Mouse (Mus musculus): ENCODE measurements at regions not wholly inside any gene's neighbourhood (a gene's known extent, or its start where the extent isn't known, plus 50 kb on each side); places are given as distances from the start of the nearest gene placed in this dataset.

DNA sequence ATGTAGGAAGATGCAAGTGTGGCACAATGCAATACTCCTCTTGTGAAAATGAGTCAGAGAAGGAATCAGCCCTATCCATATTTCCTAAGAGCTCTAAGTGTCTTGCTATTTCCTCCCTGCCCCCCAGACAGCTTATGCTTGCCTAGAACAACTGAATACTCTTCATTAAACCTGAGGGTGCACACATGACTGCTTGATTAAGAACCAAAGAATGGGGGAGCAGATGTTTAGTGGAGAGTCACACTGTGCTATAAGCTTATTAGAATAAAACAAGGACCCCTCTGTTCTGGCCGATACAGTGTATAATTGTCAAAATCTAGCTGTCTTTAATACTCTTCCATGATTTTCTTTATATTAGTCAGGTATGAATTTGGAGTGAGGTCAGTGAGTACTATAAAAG lies 458.8 kb upstream of the Mon1b start:
- DNase-seq (ENCODE audit: low spot score in 2 of 2): no peak

GRCm38 (mm10) chr8:113183186-113183585 lies 452.2 kb upstream of the Mon1b start:
- DNase-seq (ENCODE audit: low spot score in 2 of 2): no peak

DNA sequence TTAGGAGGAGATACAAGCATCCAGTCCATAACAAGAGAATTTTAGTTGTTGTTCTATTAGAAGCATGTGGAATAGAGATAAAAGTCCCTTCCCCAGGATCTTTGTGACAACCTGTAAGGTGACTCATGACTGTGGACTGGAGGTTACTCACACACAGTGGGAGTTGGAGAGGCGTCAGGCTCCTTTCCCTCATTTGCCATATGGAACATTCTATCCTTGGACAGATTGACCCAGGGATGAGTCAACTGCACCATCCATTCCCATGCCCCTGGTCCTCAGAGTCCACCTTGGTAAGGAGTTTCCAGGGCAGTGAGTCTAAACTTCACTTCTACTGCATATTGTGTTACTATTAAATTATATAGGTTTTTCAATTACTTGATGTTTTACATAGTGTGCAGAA lies 444.9 kb upstream of the Mon1b start:
- DNase-seq (ENCODE audit: low spot score in 2 of 2): no peak

GRCm38 (mm10) chr8:113191537-113191936 lies 443.9 kb upstream of the Mon1b start:
- no peak for DNase-seq (ENCODE audit: low spot score in 2 of 2)
